Mouse (Mus musculus) heart, adult 2 months (tissue): Measurements from ENCODE around the gene Sema4a. TPM values are rescaled to one million over a fixed set of nuclear protein-coding genes. Genes with fewer than 3 reads are reported as not detected.

Experiments used
- DNase-seq, 2 experiments: peaks; one replicate each; pipeline ENCODE4 v3.0.0; 2021
- H3K27ac ChIP-seq: fragments of 200-600 bp; 2 replicates; pipeline ENCODE4 v1.8.1; 2022
- H3K27me3 ChIP-seq: fragments of 200-500 bp; 2 replicates; pipeline ENCODE4 v1.6.1; 2012; ENCODE audit warnings: mild to moderate bottlenecking, low read length, inconsistent platforms, mixed read lengths; ENCODE audit not compliant: control insufficient read depth, insufficient read depth
- H3K36me3 ChIP-seq: fragments of 200-500 bp; 2 replicates; pipeline ENCODE4 v1.6.1; 2012; ENCODE audit warnings: low read length, inconsistent platforms; ENCODE audit not compliant: control insufficient read depth, insufficient read depth
- H3K4me1 ChIP-seq: fragments of 200-500 bp; 2 replicates; pipeline ENCODE4 v1.6.1; 2011; ENCODE audit warnings: low read length; ENCODE audit not compliant: control insufficient read depth, insufficient read depth
- H3K4me3 ChIP-seq: fragments of 200-600 bp; 2 replicates; pipeline ENCODE4 v1.8.1; 2022
- H3K79me2 ChIP-seq: fragments of 200-500 bp; replicated peaks from 2 replicates; pipeline ENCODE4 v1.6.1; 2012; ENCODE audit warnings: mild to moderate bottlenecking, inconsistent platforms, low read length, moderate library complexity, mixed read lengths; ENCODE audit not compliant: control insufficient read depth, insufficient read depth
- H3K9ac ChIP-seq: fragments of 200-500 bp; 2 replicates; pipeline ENCODE4 v1.6.1; 2012; ENCODE audit warnings: low read depth, mild to moderate bottlenecking, control low read depth, inconsistent platforms, low read length, mixed read lengths
- CTCF ChIP-seq: fragments of 200-600 bp; IDR thresholded peaks from 2 replicates; pipeline ENCODE4 v1.8.1; 2022; ENCODE audit warnings: antibody characterized with exemption, mild to moderate bottlenecking, moderate library complexity
- EP300 ChIP-seq: fragments of 200-500 bp; IDR thresholded peaks from 2 replicates; pipeline ENCODE4 v1.6.1; 2011; ENCODE audit warnings: low read depth, low read length, control low read depth; ENCODE audit not compliant: insufficient read depth
- POLR2A ChIP-seq: fragments of 200-500 bp; IDR thresholded peaks from 2 replicates; pipeline ENCODE4 v1.6.1; 2011; ENCODE audit warnings: mild to moderate bottlenecking, low read depth, low read length, control low read depth; ENCODE audit not compliant: insufficient read depth
- WGBS: fragments of 180-500 bp; shearing (Covaris S2); methylation state at CpG from one replicate; pipeline ENCODE4 v1.1.7; 2018; 5-methylcytosine and 5-hydroxymethylcytosine counted together
- intact Hi-C: fragments of 180-260 bp; cut with DNase I; formaldehyde crosslinking; loops from one replicate; pipeline ENCODE4 v1.15.1; 2025
- polyA plus RNA-seq: library from polyadenylated mRNA; depleted of rRNA; stranded (reverse); fragments of >200 nt; gene quantifications from 2 replicates; pipeline ENCODE4 v1.2.3, GENCODE M21; 2012
- total RNA-seq, 2 experiments: library from RNA; stranded (reverse); gene quantifications; 2 replicates each; pipeline ENCODE4 v1.2.3; 2021

Gene Sema4a
- total and polyA plus RNA-seq, 3 experiments = 3.2 to 9.5 (median 3.3) TPM

GRCm38 (mm10) chr3:88493706-88494582, 33.0 kb upstream of the Sema4a start:
- intact Hi-C loops = loop anchor here (2.0 kb wide), 1 partner anchor 15 kb away; the partner anchor contains the start of gene Lmna
- WGBS = 46% methylated on average over 11 of the region's 11 CpGs
- Histone ChIP-seq H3K27ac (peak overlapping the region; percentile 98), H3K4me1 (peaks cover 46% of the 10 kb centered on the region), H3K4me3 (peak overlapping the region; percentile 64; the same call in 1 of the 2 replicates), H3K27me3 (no peaks in the 10 kb centered on the region), H3K36me3 (peaks cover 28% of the 10 kb centered on the region), H3K9ac (peak overlapping the region; percentile 23; the same call in 1 of the 2 replicates), H3K79me2 (peaks cover 3% of the 10 kb centered on the region; the same call in 1 of the 2 replicates)
- peak in 1 of 2 experiments; percentile 32 for DNase-seq
- TF ChIP-seq EP300 = no peak
- TF ChIP-seq POLR2A = no peak
- TF ChIP-seq CTCF = no peak

GRCm38 (mm10) chr3:88487396-88487795, 26.4 kb upstream of the Sema4a start:
- Histone ChIP-seq H3K27ac (no peak overlapping the region), H3K27me3 (no peaks in the 10 kb centered on the region), H3K4me1 (peaks cover 19% of the 10 kb centered on the region), H3K79me2 (no peaks in the 10 kb centered on the region), H3K9ac (no peak overlapping the region), H3K36me3 (peaks cover 4% of the 10 kb centered on the region; the same call in 1 of the 2 replicates), H3K4me3 (no peak overlapping the region)
- DNase-seq = no peak
- intact Hi-C loops = no loop called here
- no peak for TF ChIP-seq EP300
- no peak for TF ChIP-seq POLR2A
- 85% methylated on average over 1 of the region's 1 CpGs for WGBS

GRCm38 (mm10) chr3:88486887-88487286, 25.9 kb upstream of the Sema4a start:
- H3K27me3 ChIP-seq = no peaks in the 10 kb centered on the region
- no peaks in the 10 kb centered on the region for H3K79me2 ChIP-seq
- no peak overlapping the region for H3K4me3 ChIP-seq
- DNase-seq = no peak
- no peak overlapping the region for H3K27ac ChIP-seq
- WGBS = 82% methylated on average over 4 of the region's 4 CpGs
- no peak overlapping the region for H3K9ac ChIP-seq
- H3K4me1 ChIP-seq = peaks cover 19% of the 10 kb centered on the region
- H3K36me3 ChIP-seq = peaks cover 4% of the 10 kb centered on the region; the same call in 1 of the 2 replicates
- intact Hi-C loops = no loop called here
- TF ChIP-seq EP300 (no peak), POLR2A (no peak), CTCF (no peak)

- DNase-seq = no peak
- no peak overlapping the region for H3K9ac ChIP-seq
- H3K4me3 ChIP-seq = no peak overlapping the region
- intact Hi-C loops = no loop called here
- no peak for TF ChIP-seq POLR2A
- no peak for TF ChIP-seq CTCF
- no peak for TF ChIP-seq EP300
- no peaks in the 10 kb centered on the region for H3K79me2 ChIP-seq
- H3K4me1 ChIP-seq = peaks cover 16% of the 10 kb centered on the region
- no peak overlapping the region for H3K27ac ChIP-seq
- WGBS = 88% methylated on average over 5 of the region's 5 CpGs
- peaks cover 4% of the 10 kb centered on the region; the same call in 1 of the 2 replicates for H3K36me3 ChIP-seq
- no peaks in the 10 kb centered on the region for H3K27me3 ChIP-seq
Observed at GRCm38 (mm10) chr3:88486043-88486442, 25.1 kb upstream of the Sema4a start.

GRCm38 (mm10) chr3:88484597-88485316, 23.8 kb upstream of the Sema4a start:
- no peak overlapping the region for H3K4me3 ChIP-seq
- H3K79me2 ChIP-seq = no peaks in the 10 kb centered on the region
- no peaks in the 10 kb centered on the region for H3K27me3 ChIP-seq
- intact Hi-C loops = no loop called here
- no peaks in the 10 kb centered on the region; the same call in 1 of the 2 replicates for H3K36me3 ChIP-seq
- DNase-seq = peak in 1 of 2 experiments; percentile 33
- no peak overlapping the region for H3K27ac ChIP-seq
- peaks cover 6% of the 10 kb centered on the region for H3K4me1 ChIP-seq
- WGBS = 79% methylated on average over 39 of the region's 39 CpGs
- H3K9ac ChIP-seq = no peak overlapping the region
- no peak for TF ChIP-seq POLR2A
- no peak for TF ChIP-seq EP300
